Mouse (Mus musculus): ENCODE measurements at regions not wholly inside any gene's neighbourhood (a gene's known extent, or its start where the extent isn't known, plus 50 kb on each side); places are given as distances from the start of the nearest gene placed in this dataset.
A peak's percentile ranks its signal among the peaks of the same experiment; 100 is the strongest.
"Not testable (repeated sequence)": the region's sequence is repeated elsewhere in the genome, so short reads cannot be mapped to it uniquely, and the experiment has no call there.

GRCm38 (mm10) chr4:31268825-31269495, 694.9 kb upstream of the Map3k7 start:
- no peak for DNase-seq

DNA sequence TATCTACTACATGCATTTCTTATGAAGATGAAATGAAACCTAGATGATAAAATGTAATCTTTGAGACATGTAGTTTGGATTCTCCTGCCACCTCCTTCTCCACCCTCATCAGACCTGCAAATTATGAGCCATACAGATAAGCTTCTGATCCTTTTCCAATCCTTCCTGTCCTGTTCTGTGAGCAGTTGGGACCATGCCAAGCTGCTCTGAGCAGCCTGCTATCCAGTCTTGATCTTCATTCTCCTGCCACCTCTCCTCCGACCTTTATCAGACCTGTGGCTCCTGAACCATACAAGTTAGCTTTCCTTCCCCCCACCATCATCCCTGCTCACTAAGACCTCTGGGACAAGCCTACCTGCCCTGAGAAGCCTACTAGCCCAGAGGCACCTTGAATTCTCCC, 689.8 kb upstream of the Map3k7 start:
- no peak for DNase-seq

DNA sequence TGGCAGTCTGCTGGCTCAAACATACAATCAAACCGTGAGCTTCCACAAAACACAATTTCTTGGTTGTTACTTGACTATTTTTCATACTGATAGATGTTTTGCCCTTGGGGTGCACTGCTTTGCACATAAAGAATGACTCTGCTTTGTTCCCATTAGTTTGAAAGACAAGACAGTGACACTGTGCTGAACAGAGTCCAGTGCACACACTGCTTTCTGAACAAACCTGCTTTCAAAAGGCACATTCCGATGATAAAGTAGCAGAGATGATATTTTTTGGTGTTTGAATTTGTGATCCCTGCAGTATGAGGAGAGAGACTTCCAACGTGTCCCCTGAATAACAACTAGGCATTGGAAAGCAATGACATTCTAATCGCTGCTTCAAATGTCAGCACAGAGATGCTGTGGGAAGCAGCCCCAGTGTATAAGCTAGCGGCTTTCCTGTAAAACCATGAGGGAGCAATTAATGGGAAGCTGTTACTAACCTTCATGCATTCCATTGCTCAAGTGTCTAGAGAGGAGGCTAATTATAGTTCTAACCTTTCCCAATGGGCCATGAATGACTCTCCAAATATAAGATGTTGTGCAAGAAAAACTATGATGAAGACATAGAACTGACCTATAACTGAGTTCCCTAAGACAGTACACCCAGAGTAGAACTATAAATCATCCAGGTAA, 673.5 kb upstream of the Map3k7 start:
- DNase-seq = peak; percentile 26

- no peak for DNase-seq
Measured at GRCm38 (mm10) chr4:31293752-31294151, 670.1 kb upstream of the Map3k7 start.

GRCm38 (mm10) chr4:31297848-31298247, 666.0 kb upstream of the Map3k7 start:
- DNase-seq = no peak

- no peak for DNase-seq
Measured at GRCm38 (mm10) chr4:31319269-31319668, 644.6 kb upstream of the Map3k7 start.

- DNase-seq = no peak
Measured at GRCm38 (mm10) chr4:31320734-31321507, 643.0 kb upstream of the Map3k7 start.

DNA sequence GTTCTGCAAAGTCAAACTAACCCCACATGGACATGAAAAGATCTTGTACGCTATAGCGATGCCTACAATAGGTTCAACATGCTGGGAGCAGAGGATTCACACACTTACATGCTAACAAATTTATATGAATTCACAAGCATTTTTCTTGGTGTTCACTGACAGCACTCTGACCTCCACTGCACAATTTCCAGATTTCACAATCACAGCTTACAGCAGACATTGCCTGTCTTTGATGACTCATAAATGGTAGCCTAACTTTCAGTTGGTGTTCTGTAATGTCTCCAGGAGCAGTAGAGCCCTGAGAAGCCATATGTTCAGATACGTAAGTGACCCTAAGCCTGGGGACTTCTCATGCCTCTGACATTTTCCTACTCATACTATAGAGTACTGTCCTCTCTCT, 640.1 kb upstream of the Map3k7 start:
- DNase-seq = no peak

GRCm38 (mm10) chr4:31328798-31329197, 635.1 kb upstream of the Map3k7 start:
- no peak for DNase-seq

DNA sequence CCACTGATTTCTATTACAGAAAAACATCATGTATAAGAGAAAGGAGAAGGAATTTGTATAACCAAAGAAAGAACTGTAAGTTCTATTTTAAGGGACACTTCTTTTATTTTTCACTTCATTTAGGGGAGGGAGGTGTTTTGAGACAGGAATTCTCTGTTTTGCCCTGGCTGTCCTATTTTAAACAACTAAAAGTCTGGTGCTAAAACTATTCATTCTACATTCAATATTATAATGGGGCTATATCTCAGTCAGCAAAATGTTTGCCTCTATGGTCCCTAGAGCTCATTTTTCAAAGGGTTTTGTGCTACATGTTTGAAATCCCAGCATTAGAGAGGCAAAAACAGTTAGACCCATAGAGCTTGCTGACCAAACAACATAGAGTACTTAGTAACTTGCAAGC, 632.8 kb upstream of the Map3k7 start:
- DNase-seq = no peak

- no peak for DNase-seq
Measured at GRCm38 (mm10) chr4:31335686-31336085, 628.2 kb upstream of the Map3k7 start.

DNA sequence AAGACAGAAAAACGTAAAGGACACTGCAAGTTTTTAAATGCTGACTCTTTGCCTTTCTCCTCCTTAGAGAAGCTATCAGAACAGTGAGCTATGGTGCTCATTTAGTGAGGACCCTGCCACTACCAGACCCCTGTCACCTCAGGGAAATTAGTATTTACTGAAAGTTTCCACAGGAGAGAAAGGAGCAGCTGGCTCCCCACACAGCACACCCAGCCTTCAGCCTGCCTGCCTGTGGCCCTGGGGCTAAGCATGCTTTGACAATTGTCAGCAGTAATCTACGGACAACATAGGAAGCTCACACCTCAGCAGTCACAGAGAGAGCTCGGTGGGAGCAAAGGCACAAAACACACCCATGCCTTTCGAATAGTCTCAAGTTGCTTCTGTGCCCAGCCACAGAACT, 625.9 kb upstream of the Map3k7 start:
- DNase-seq = no peak

GRCm38 (mm10) chr4:31343312-31344248, 620.3 kb upstream of the Map3k7 start:
- no peak for DNase-seq

- not testable (repeated sequence) for DNase-seq
Measured at GRCm38 (mm10) chr4:31354046-31354445, 609.9 kb upstream of the Map3k7 start.

- DNase-seq = no peak
Measured at GRCm38 (mm10) chr4:31354953-31355352, 608.9 kb upstream of the Map3k7 start.

GRCm38 (mm10) chr4:31366172-31366571, 597.7 kb upstream of the Map3k7 start:
- DNase-seq = no peak

DNA sequence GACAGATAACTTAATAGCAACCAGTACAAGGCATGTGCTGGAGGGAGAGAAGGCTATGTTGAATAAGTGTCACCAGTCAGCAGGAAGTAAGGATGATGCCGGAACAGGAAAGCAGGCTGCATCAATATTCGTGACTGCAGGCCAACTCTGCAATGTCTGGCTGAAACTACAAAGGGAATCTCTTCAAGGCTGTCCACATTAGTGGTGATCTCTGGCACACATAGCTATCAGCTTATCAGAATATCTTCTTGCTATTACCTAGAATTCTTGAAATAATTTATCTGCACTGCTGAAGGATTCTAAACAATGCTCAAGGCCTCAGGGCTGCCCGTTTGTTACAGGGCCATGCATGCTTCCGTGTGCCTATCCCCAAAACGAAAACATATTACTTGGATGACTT, 596.9 kb upstream of the Map3k7 start:
- DNase-seq = no peak

GRCm38 (mm10) chr4:31370062-31370461, 593.8 kb upstream of the Map3k7 start:
- DNase-seq = no peak

- DNase-seq = no peak
Measured at GRCm38 (mm10) chr4:31381069-31381969, 582.6 kb upstream of the Map3k7 start.

DNA sequence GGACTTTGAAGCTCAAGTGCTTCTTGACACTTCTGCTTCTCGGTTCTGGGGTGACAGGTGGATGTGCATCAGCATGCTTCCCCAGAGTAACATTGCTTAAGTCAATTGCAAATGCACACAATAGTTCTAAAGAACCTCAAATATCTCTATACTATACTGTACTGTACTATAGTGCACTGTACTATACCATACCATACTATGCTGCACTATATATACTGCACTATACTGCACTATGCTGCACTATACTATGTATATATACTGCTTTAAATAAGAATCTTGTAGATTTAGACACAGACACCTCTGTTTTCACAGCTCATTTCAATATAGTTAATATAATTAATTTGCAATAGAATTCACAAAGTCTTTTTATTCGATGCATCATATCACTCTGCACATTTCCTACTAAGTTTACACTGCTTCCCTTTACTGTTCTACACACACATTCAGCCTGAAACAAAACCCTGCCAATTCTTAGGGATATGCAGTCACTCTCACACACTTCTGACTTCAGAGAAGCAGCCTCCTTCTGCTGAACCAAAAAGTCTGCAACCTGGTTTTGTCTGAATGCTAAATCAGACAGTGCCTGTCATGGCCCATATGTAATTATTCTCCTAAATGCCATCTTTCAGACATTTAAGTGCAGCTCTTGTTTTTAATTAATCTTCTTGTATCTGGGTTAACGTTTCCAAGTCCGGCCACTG, 570.8 kb upstream of the Map3k7 start:
- DNase-seq = no peak

GRCm38 (mm10) chr4:31395538-31395937, 568.4 kb upstream of the Map3k7 start:
- no peak for DNase-seq
